Mouse (Mus musculus): Measurements from ENCODE around the gene Styk1. TPM values are rescaled to one million over a fixed set of nuclear protein-coding genes. Genes with fewer than 3 reads are reported as not detected.

Gene Styk1
- total and polyA plus RNA-seq, 3 experiments = 0.23 to 0.27 TPM; not detected in 1

DNA sequence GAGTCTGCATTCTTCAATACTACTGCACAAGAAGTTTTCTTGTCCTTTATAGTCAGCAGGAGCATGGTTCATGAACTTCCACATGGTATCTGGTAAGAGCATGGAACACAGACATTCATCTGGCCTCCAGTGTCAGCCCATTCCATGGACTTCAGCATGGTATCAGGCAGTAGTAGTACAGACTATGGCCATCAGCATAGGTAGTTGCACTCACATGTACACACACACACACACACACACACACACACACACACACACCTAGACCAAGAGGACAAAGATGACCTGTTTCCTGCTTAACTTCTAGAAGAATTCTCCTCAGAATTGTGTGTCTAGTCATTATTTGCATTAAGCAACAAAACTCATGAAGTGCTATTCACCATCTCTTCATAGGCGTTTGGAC, 14.6 kb downstream of the Styk1 start:
- H3K36me3 ChIP-seq (replicated peaks) = no peaks in the 10 kb centered on the region
- no peak for ATAC-seq (ENCODE audit: extremely low read depth, insufficient number of reproducible peaks, low FRiP score, poor library complexity, severe bottlenecking)
- TF ChIP-seq GATA1 (IDR thresholded peaks at IDR 0.05; ENCODE audit: borderline replicate concordance, low read length) (no peak), POLR2AphosphoS5 (IDR thresholded peaks at IDR 0.05; ENCODE audit: insufficient replicate concordance, low read depth, low read length) (no peak), TAL1 (conservative IDR thresholded peaks at IDR 0.05; ENCODE audit: low read depth, low read length) (no peak), GATA2 (IDR thresholded peaks at IDR 0.05; ENCODE audit: borderline replicate concordance, low read depth, low read length) (no peak), CTCF (IDR thresholded peaks at IDR 0.05; ENCODE audit: low read depth, low read length) (no peak)
- H3K9me3 ChIP-seq (replicated peaks) = no peaks in the 10 kb centered on the region
- no peaks in the 10 kb centered on the region for H3K4me1 ChIP-seq (ENCODE audit: insufficient read depth, low read depth, low read length)
- H3K4me3 ChIP-seq (ENCODE audit: low read depth, low read length) = no peak overlapping the region
- DNase-seq (ENCODE audit: low spot score) = no peak
- peaks cover 4% of the 10 kb centered on the region; the same call in 1 of the 2 replicates for H3K27me3 ChIP-seq (ENCODE audit: insufficient read depth, low read length)

DNA sequence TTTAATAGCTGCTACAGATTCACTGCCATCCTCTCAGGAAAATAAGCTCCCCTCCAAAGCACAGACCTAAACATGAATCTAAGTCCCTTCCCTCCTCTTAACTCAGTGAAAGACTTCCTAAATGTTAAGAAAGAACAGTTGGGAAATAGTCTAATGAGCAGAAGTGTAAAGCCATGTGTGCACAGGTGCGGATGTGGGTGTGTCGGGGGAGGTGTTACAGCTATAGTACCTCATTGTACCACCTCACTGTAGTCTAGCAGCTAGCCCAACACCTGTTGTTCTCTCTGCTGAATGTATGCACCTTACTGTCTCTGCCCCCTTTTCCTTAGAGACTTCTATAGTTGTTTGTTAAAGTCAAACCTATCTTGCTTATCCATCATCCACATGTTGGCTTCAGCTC, 26.3 kb downstream of the Styk1 start:
- H3K9me3 ChIP-seq (replicated peaks) = no peaks in the 10 kb centered on the region
- 0 out of 2 replicates have a peak, but pooled peaks cover 2% of the 10 kb centered on the region for H3K27me3 ChIP-seq (ENCODE audit: insufficient read depth, low read length)
- DNase-seq (ENCODE audit: low spot score) (no peak), ATAC-seq (ENCODE audit: extremely low read depth, insufficient number of reproducible peaks, low FRiP score, poor library complexity, severe bottlenecking) (no peak)
- no peaks in the 10 kb centered on the region for H3K36me3 ChIP-seq (replicated peaks)
- no peaks in the 10 kb centered on the region for H3K4me1 ChIP-seq (ENCODE audit: insufficient read depth, low read depth, low read length)
- TF ChIP-seq POLR2AphosphoS5 (IDR thresholded peaks at IDR 0.05; ENCODE audit: insufficient replicate concordance, low read depth, low read length) = no peak
- H3K4me3 ChIP-seq (ENCODE audit: low read depth, low read length) = no peak overlapping the region

DNA sequence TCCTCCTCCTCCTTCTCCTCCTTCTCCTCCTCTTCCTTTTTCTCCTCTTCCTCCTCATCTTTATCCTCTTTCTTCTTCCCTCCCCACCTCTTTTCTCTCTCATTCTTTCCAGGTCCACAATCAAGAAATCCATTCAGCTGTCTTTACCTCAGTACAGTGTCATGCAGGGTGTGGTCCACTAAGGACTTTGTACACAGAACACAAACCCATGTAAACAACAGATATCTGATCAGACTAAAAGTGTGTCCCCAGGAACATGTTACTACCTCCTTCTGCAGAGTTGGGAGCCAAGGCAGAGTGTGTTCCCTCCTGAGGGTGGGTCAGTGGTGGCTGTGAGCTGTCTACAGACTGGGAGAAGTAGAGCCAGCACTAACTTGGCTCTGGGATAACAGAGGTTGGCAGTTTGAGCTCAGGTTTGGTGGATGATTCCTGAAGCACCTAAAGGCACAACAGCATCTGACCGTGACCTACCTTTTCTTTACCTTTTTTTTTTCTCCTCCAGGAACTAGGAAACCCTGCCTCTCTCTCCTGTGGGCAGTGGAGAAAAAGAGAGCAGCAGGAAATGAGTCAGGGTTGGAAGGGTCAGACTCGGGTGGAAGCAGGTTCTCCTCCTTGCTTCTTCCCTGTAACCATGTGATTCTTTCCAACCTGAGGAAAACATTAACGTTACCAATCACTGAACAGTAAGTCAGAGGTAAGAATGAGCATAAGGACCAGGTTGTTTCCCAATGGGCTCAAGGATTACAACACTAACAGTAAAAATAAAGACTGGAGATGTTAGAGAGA, 31.4 kb downstream of the Styk1 start:
- H3K36me3 ChIP-seq (replicated peaks) = no peaks in the 10 kb centered on the region
- ATAC-seq (ENCODE audit: extremely low read depth, insufficient number of reproducible peaks, low FRiP score, poor library complexity, severe bottlenecking) = no peak
- H3K27me3 ChIP-seq (ENCODE audit: insufficient read depth, low read length) = peaks cover 4% of the 10 kb centered on the region; the same call in 1 of the 2 replicates
- DNase-seq (ENCODE audit: low spot score) = no peak
- no peaks in the 10 kb centered on the region for H3K4me1 ChIP-seq (ENCODE audit: insufficient read depth, low read depth, low read length)
- TF ChIP-seq TAL1 (conservative IDR thresholded peaks at IDR 0.05; ENCODE audit: low read depth, low read length) (no peak), POLR2AphosphoS5 (IDR thresholded peaks at IDR 0.05; ENCODE audit: insufficient replicate concordance, low read depth, low read length) (no peak), GATA2 (IDR thresholded peaks at IDR 0.05; ENCODE audit: borderline replicate concordance, low read depth, low read length) (no peak), GATA1 (IDR thresholded peaks at IDR 0.05; ENCODE audit: borderline replicate concordance, low read length) (no peak), CTCF (IDR thresholded peaks at IDR 0.05; ENCODE audit: low read depth, low read length) (no peak)
- no peaks in the 10 kb centered on the region for H3K9me3 ChIP-seq (replicated peaks)
- no peak overlapping the region for H3K4me3 ChIP-seq (ENCODE audit: low read depth, low read length)

DNA sequence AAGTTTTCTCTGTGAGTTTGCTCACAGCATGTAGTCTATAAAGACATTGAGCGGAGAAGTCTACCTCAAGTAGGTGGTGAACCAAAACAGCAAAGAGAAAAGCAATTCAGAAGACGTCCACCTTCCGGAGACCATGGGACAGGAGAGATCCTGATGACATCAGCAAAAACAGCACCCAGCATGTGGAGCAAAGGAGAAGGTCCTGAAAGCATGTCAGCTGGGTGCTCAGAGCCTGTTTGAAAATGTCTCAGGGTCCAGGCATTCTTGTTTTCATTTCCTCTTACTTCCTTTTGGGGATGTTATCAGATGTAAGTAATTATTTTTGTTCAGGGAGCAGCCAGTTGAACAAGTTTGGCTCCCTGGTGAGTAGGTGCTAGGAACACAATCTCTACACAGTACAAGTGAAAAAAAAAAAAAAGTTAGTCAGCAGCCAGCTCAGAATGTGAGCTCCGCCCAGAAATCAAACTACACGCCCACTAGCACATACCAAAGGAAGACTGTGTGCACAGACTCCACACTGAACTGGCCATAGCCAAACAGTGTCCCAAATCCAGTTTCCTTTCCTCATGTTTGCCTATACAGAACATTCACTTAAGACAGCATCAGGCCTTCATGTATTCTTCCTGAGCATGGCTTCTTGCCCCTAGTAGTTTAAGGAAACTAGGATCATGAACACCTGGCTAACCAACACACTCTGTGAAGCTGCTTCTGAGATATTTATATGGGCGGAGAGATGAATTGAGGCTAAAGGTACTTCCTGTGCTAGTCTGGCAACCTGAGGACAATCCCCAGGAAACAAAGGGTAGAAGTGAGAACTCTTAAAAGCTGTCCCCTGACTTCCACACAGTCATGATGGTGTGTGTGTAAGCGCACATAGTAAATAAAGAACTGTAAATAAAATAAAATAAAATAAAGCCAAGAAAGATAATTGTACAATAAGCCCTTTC, 37.0 kb downstream of the Styk1 start:
- Histone ChIP-seq H3K36me3 (replicated peaks) (no peaks in the 10 kb centered on the region), H3K4me3 (ENCODE audit: low read depth, low read length) (no peak overlapping the region), H3K9me3 (replicated peaks) (no peaks in the 10 kb centered on the region), H3K4me1 (ENCODE audit: insufficient read depth, low read depth, low read length) (no peaks in the 10 kb centered on the region), H3K27me3 (ENCODE audit: insufficient read depth, low read length) (no peaks in the 10 kb centered on the region; the same call in 1 of the 2 replicates)
- DNase-seq (ENCODE audit: low spot score) (no peak), ATAC-seq (ENCODE audit: extremely low read depth, insufficient number of reproducible peaks, low FRiP score, poor library complexity, severe bottlenecking) (no peak)
- TF ChIP-seq TAL1 (conservative IDR thresholded peaks at IDR 0.05; ENCODE audit: low read depth, low read length) = no peak
- no peak for TF ChIP-seq GATA2 (IDR thresholded peaks at IDR 0.05; ENCODE audit: borderline replicate concordance, low read depth, low read length)
- no peak for TF ChIP-seq CTCF (IDR thresholded peaks at IDR 0.05; ENCODE audit: low read depth, low read length)
- TF ChIP-seq GATA1 (IDR thresholded peaks at IDR 0.05; ENCODE audit: borderline replicate concordance, low read length) = no peak
- no peak for TF ChIP-seq POLR2AphosphoS5 (IDR thresholded peaks at IDR 0.05; ENCODE audit: insufficient replicate concordance, low read depth, low read length)

DNA sequence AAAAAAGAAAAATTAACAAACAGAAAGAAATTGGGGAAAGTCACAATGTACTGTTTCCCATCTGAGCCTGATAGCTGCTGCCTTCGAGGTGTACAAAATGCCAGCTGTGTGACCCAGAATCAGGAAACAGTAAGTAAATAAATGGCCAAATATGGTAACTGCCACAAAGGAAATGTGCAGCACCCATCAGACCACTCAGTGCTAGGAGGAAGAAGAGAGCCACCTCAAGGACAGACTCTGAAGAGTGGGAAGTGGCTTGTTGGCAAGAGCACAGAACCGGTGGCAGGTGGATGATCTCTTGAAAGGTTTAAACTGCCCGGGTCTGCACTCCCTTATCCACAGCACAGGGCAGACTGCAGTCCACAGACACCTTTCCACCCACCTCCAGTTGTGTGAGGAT, 45.4 kb downstream of the Styk1 start:
- ATAC-seq (ENCODE audit: extremely low read depth, insufficient number of reproducible peaks, low FRiP score, poor library complexity, severe bottlenecking) (no peak), DNase-seq (ENCODE audit: low spot score) (no peak)
- Histone ChIP-seq H3K36me3 (replicated peaks) (no peaks in the 10 kb centered on the region), H3K4me1 (ENCODE audit: insufficient read depth, low read depth, low read length) (no peaks in the 10 kb centered on the region), H3K27me3 (ENCODE audit: insufficient read depth, low read length) (peaks cover 5% of the 10 kb centered on the region; the same call in 1 of the 2 replicates), H3K4me3 (ENCODE audit: low read depth, low read length) (no peak overlapping the region), H3K9me3 (replicated peaks) (no peaks in the 10 kb centered on the region)
- no peak for TF ChIP-seq POLR2AphosphoS5 (IDR thresholded peaks at IDR 0.05; ENCODE audit: insufficient replicate concordance, low read depth, low read length)
- TF ChIP-seq GATA2 (IDR thresholded peaks at IDR 0.05; ENCODE audit: borderline replicate concordance, low read depth, low read length) = no peak
- TF ChIP-seq GATA1 (IDR thresholded peaks at IDR 0.05; ENCODE audit: borderline replicate concordance, low read length) = no peak
- TF ChIP-seq CTCF (IDR thresholded peaks at IDR 0.05; ENCODE audit: low read depth, low read length) = no peak
- TF ChIP-seq TAL1 (conservative IDR thresholded peaks at IDR 0.05; ENCODE audit: low read depth, low read length) = no peak

DNA sequence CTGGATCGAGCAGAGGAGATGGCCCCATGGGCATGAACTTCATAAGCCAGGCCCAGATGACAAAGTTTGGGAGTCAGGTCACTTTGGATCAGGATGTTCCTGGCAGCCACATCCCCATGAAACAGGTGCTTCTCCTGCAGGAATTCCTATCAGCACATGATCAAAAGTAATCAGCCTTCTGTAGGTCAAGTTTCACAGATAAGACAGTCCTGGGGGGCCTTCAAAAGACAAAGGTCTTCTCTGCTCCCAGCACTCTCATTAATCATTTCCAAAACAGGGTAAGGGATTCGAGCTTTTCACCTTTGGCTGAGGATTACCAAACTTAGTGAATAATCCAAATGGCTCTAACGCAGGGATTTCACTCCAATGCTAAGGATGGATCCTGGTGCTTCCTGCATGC, 48.6 kb downstream of the Styk1 start:
- H3K9me3 ChIP-seq (replicated peaks) = no peaks in the 10 kb centered on the region
- H3K27me3 ChIP-seq (ENCODE audit: insufficient read depth, low read length) = 0 out of 2 replicates have a peak, but pooled peaks cover 2% of the 10 kb centered on the region
- no peaks in the 10 kb centered on the region for H3K4me1 ChIP-seq (ENCODE audit: insufficient read depth, low read depth, low read length)
- H3K36me3 ChIP-seq (replicated peaks) = no peaks in the 10 kb centered on the region
- no peak overlapping the region for H3K4me3 ChIP-seq (ENCODE audit: low read depth, low read length)
- ATAC-seq (ENCODE audit: extremely low read depth, insufficient number of reproducible peaks, low FRiP score, poor library complexity, severe bottlenecking) (no peak), DNase-seq (ENCODE audit: low spot score) (no peak)
- no peak for TF ChIP-seq POLR2AphosphoS5 (IDR thresholded peaks at IDR 0.05; ENCODE audit: insufficient replicate concordance, low read depth, low read length)

All from G1E (cell line).